Mouse (Mus musculus) brain, embryonic 14.5 days (tissue): ENCODE results near the gene Defb6.

ENCODE experiments used
- CTCF ChIP-seq: fragments of 200-500 bp; IDR thresholded peaks from 2 replicates; pipeline ENCODE4 v1.5.1; 2012; ENCODE audit warnings: inconsistent platforms, mild to moderate bottlenecking, moderate library complexity, borderline replicate concordance; ENCODE audit not compliant: insufficient read depth, insufficient read length; ENCODE audit errors: extremely low read depth
- POLR2A ChIP-seq: fragments of 200-500 bp; IDR thresholded peaks from 2 replicates; pipeline ENCODE4 v1.6.1; 2012; ENCODE audit warnings: mild to moderate bottlenecking, inconsistent platforms, borderline replicate concordance; ENCODE audit not compliant: poor library complexity, insufficient read depth, insufficient read length, severe bottlenecking; ENCODE audit errors: extremely low read depth

GRCm38 (mm10) chr8:19225161-19225560 lies at the start of gene Defb6:
- TF ChIP-seq CTCF = no peak
- no peak for TF ChIP-seq POLR2A
